Mouse (Mus musculus) hindbrain, embryonic 12.5 days (tissue): ENCODE measurements around the gene Ndrg2. TPM values are rescaled to one million over a fixed set of nuclear protein-coding genes. Genes with fewer than 3 reads are reported as not detected.
A peak's percentile ranks its signal among the peaks of the same experiment; 100 is the strongest.

Experiments
- ATAC-seq: fragments of 200-750 bp; cut with Nextera tagmentation; 2 replicates; pipeline ENCODE4 v1.8.0; 2017; ENCODE audit warnings: moderate TSS enrichment; ENCODE audit not compliant: low FRiP score
- H3K27ac ChIP-seq: fragments of 300-500 bp; sonication (generic); 2 replicates; pipeline ENCODE4 v1.5.1; 2016; ENCODE audit warnings: mild to moderate bottlenecking
- H3K27me3 ChIP-seq: fragments of 300-500 bp; sonication (generic); 2 replicates; pipeline ENCODE4 v1.6.1; 2016; ENCODE audit warnings: mild to moderate bottlenecking
- H3K36me3 ChIP-seq: fragments of 300-500 bp; sonication (generic); 2 replicates; pipeline ENCODE4 v1.6.1; 2016; ENCODE audit warnings: mild to moderate bottlenecking
- H3K4me1 ChIP-seq: fragments of 300-500 bp; sonication (generic); 2 replicates; pipeline ENCODE4 v1.6.1; 2016
- H3K4me2 ChIP-seq: fragments of 300-500 bp; sonication (generic); replicated peaks from 2 replicates; pipeline ENCODE4 v1.6.1; 2016; ENCODE audit warnings: mild to moderate bottlenecking
- H3K4me3 ChIP-seq: fragments of 300-500 bp; sonication (generic); 2 replicates; pipeline ENCODE4 v1.5.1; 2016; ENCODE audit warnings: mild to moderate bottlenecking
- H3K9ac ChIP-seq: fragments of 300-500 bp; sonication (generic); 2 replicates; pipeline ENCODE4 v1.6.1; 2016; ENCODE audit warnings: mild to moderate bottlenecking, moderate library complexity
- H3K9me3 ChIP-seq: fragments of 300-500 bp; sonication (generic); replicated peaks from 2 replicates; pipeline ENCODE4 v1.6.1; 2016; ENCODE audit warnings: mild to moderate bottlenecking
- WGBS: fragments of 180-500 bp; shearing (Covaris S2); methylation state at CpG from one replicate; pipeline ENCODE4 v1.1.7; 2016; 5-methylcytosine and 5-hydroxymethylcytosine counted together
- polyA plus RNA-seq: library from polyadenylated mRNA; unstranded; fragments of >200 nt; fragmentation: Nextera tagmentation; extraction: Ambion mirVana; gene quantifications from 2 replicates; pipeline ENCODE4 v1.2.1, GENCODE M21; 2016

Gene Ndrg2
- polyA plus RNA-seq, 1 experiment from 2014 or later, result 39.1 TPM

DNA sequence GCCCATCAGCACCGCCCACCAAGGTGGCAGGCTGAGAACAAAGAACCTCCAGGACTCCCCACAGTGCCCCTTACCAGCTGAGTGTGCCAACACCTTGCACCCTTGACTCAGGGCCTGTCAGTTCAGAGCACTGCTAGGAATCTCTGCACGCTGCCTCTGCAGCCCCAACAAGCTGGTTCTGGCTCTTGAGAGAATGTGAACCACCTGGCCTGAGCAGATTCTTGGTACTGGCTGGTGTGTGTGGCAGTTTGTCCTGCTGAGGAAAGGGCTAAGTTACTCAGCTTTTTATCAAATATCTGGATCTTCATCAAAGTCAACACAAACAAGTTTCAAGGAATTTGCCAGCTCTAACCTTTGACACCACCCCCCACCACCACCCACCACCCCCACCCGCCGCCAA lies 9.5 kb upstream of the Ndrg2 start:
- Histone ChIP-seq H3K27me3 (no peaks in the 10 kb centered on the region), H3K36me3 (no peaks in the 10 kb centered on the region)
- no peak for ATAC-seq

DNA sequence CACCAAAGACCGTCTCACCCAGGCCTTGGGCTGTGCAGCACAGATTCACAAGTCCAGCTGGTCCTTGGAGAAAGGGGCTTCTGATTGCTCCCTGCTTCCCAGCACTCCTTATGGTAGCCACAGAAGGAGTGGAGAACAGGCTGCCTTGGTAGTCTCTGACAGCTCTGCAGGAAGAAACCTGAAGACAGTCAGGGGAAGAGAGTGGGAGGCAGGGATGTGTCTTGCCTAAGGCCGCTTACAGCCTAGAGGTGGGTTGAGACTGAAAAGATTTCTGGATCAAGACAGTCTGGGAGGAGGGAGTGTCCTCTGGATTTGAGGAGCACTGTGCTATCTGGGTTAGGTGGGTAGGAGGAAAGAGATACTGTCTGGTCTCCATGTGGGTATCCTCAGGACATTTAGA lies 9.0 kb upstream of the Ndrg2 start:
- Histone ChIP-seq H3K36me3 (no peaks in the 10 kb centered on the region), H3K4me3 (no peak overlapping the region), H3K4me2 (no peak overlapping the region), H3K27me3 (no peaks in the 10 kb centered on the region), H3K9me3 (no peaks in the 10 kb centered on the region), H3K27ac (no peak overlapping the region), H3K4me1 (no peaks in the 10 kb centered on the region), H3K9ac (no peak overlapping the region)
- ATAC-seq, result no peak
- WGBS, result 87% methylated on average over 2 of the region's 2 CpGs

More for the DNA sequence above, 9.5 kb upstream of the Ndrg2 start:
- Histone ChIP-seq H3K4me1 (no peaks in the 10 kb centered on the region), H3K4me3 (no peak overlapping the region), H3K9me3 (no peaks in the 10 kb centered on the region), H3K9ac (no peak overlapping the region), H3K4me2 (no peak overlapping the region), H3K27ac (no peak overlapping the region)
- WGBS, result 79% methylated on average over 4 of the region's 4 CpGs

DNA sequence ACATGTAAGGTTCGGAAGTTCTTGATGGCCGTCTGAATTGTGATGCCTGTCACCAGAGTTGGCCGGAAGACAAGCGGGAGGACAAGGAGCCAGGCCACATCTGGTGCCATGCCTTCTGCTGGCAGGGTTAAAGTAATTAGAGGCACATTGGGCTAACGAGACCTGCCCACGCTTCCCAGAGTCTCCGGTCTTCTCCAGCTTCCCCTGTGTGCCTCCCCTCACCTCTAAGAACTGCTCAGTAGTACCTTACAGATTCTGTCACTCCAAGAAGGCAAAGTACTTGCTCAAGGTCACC lies 8.6 kb upstream of the Ndrg2 start, which contains the start of gene Rnase13:
TSS of gene Rnase13 (minus strand) at position 203 of the 295 bp plus-strand sequence.
- H3K36me3 ChIP-seq, result no peaks in the 10 kb centered on the region
- no peak for ATAC-seq
- H3K4me3 ChIP-seq, result no peak within 1 kb of the TSS
- H3K27ac ChIP-seq, result no peak within 1 kb of the TSS
- no peak within 1 kb of the TSS for H3K4me2 ChIP-seq
- WGBS, result 89% methylated on average over 7 of the region's 7 CpGs
- no peaks in the 10 kb centered on the region for H3K4me1 ChIP-seq
- no peaks in the 10 kb centered on the region for H3K27me3 ChIP-seq
- no peaks in the 10 kb centered on the region for H3K9me3 ChIP-seq
- H3K9ac ChIP-seq, result no peak within 1 kb of the TSS

DNA sequence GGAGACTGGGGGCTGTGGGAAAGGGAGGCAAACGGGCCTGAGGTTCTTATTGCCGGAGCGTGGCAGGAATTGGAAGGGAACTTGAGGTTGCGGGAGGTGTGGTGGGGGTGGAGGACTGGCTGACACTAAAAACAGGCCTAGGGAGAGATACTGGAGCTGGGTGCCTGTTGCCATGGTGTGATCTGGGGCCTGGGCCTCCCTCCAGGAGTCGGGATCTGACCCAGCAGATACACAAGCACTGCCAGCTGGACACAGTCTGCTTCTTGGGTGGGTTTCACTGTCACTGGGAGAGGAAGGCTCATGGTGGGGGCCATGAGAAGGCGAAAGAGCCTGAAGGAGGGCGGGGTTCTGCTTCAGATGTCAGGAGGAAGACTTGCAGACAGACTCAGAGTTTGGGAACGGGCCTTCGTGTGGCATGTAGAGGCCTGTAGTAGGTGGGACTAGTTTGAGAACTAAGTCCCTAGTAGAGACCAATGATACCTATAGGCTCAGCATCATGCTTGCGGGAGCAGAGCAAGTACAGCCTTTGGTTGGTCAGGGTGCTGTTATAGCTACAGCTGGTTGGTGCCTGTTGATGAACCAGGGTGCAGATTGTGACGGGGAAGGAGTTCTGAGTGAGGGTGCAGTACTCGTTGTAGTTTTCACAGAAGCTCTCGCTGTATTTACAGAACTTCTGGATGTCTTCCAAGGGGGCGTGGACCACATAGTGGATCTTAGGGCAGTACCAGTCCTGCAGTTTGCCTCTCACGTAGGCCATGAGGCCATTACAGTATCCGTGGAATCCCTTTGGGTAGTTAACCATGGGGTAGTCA lies 8.0 kb upstream of the Ndrg2 start:
- no peak overlapping the region for H3K9ac ChIP-seq
- ATAC-seq, result no peak
- H3K27me3 ChIP-seq, result no peaks in the 10 kb centered on the region
- H3K4me2 ChIP-seq, result no peak overlapping the region
- H3K4me1 ChIP-seq, result no peaks in the 10 kb centered on the region
- no peaks in the 10 kb centered on the region for H3K9me3 ChIP-seq
- no peak overlapping the region for H3K4me3 ChIP-seq
- H3K27ac ChIP-seq, result no peak overlapping the region
- WGBS, result 89% methylated on average over 16 of the region's 16 CpGs
- H3K36me3 ChIP-seq, result no peaks in the 10 kb centered on the region

DNA sequence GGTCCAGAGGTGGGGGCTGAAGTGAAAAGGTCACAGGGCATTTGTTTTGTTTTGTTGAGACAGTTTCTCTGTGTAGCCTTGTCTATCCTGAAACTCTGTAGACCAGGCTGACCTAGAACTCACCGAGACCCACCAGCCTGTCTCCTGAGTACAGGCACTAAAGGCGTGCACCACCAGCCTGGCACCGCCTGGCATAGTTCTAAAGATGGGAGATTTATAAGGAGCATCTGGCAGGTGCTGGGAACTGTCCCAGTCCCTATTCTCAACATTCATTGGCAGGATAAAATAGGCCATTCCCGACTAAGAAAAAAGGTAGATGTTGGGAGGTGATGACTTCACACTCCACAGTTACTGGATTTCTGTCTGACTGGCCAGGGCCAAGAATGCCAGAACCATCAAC lies 5.0 kb upstream of the Ndrg2 start:
- Histone ChIP-seq H3K4me3 (no peak overlapping the region), H3K4me2 (no peak overlapping the region), H3K9me3 (no peaks in the 10 kb centered on the region), H3K4me1 (peaks cover 9% of the 10 kb centered on the region), H3K27ac (no peak overlapping the region), H3K9ac (no peak overlapping the region), H3K36me3 (no peaks in the 10 kb centered on the region), H3K27me3 (peaks cover 3% of the 10 kb centered on the region; the same call in 1 of the 2 replicates)
- WGBS, result 88% methylated on average over 4 of the region's 4 CpGs
- no peak for ATAC-seq

DNA sequence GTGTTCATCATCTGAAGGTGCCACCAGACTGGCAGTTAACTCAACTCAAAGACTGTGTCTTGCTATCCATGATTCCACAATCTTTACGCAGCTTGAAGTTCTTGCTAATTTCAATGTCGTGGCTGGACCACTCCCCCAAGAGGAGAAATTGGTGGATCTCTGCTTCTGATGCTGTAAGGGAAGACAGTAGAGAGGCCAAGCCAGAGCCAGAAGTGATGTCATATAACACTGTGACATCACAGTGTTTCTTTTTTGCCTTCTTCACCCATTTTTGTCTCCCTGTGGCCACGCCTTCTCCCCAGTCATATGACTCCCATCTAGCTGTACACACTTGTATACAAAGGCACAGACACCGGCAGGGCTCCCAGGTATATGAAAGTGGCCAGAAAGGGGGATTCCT lies 4.2 kb upstream of the Ndrg2 start, which contains the start of gene Tppp2:
TSS of gene Tppp2 (plus strand) at position 301 of the 400 bp plus-strand sequence.
- no peak within 1 kb of the TSS for H3K4me2 ChIP-seq
- no peak within 1 kb of the TSS for H3K4me3 ChIP-seq
- peaks cover 10% of the 10 kb centered on the region for H3K27me3 ChIP-seq
- H3K27ac ChIP-seq, result no peak within 1 kb of the TSS
- no peaks in the 10 kb centered on the region for H3K36me3 ChIP-seq
- H3K9me3 ChIP-seq, result no peaks in the 10 kb centered on the region
- H3K9ac ChIP-seq, result no peak within 1 kb of the TSS
- ATAC-seq, result no peak
- 88% methylated on average over 4 of the region's 4 CpGs for WGBS
- H3K4me1 ChIP-seq, result peaks cover 17% of the 10 kb centered on the region

DNA sequence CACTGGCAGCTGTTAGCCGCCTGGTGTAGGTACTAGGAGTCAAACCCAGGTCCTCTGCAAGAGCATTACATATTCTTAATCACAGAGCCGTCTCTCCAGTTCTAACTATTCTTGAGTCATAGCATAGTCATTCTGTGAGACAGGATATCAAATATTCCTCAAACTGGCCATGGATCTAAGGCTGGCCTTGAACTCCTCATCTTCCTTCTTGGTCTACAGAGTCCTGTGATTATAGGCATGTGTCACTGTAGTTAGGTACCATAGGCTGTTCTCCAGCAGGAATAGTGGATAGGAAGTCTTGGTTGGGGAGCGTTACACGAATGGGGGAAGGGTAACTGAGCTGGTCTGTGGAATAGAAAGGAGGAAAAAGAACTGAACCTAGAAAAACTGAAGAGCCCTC lies 2.6 kb upstream of the Ndrg2 start:
- H3K4me2 ChIP-seq, result no peak overlapping the region
- no peak for ATAC-seq
- H3K27ac ChIP-seq, result no peak overlapping the region
- H3K27me3 ChIP-seq, result peaks cover 24% of the 10 kb centered on the region
- no peaks in the 10 kb centered on the region for H3K36me3 ChIP-seq
- WGBS, result 94% methylated on average over 4 of the region's 4 CpGs
- H3K9me3 ChIP-seq, result no peaks in the 10 kb centered on the region
- H3K9ac ChIP-seq, result no peak overlapping the region
- H3K4me1 ChIP-seq, result peaks cover 26% of the 10 kb centered on the region
- H3K4me3 ChIP-seq, result no peak overlapping the region

DNA sequence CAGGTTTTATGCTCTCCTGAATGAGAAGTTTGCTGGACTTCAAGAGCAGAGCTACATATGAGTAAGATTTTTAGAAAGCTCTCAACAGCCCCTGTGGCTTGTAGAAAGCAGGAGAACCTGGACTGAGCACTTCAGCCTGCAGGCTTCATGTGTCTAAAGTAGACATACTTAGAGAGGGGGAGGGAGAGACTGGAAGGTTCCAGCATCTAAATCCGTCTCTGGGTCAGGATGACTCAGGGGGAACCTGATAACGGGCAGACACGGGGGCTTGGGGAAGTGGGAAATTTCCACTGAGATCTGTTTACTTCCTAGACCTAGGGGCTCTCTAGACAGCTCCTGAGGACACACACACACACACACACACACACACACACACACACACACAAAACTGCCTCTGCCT lies 1.1 kb upstream of the Ndrg2 start:
- Histone ChIP-seq H3K4me1 (peaks cover 26% of the 10 kb centered on the region), H3K9ac (no peak overlapping the region), H3K27ac (peak overlapping the region; percentile 24; the same call in 1 of the 2 replicates), H3K4me3 (no peak overlapping the region), H3K9me3 (no peaks in the 10 kb centered on the region), H3K4me2 (no peak overlapping the region), H3K36me3 (no peaks in the 10 kb centered on the region), H3K27me3 (peaks cover 28% of the 10 kb centered on the region)
- no peak for ATAC-seq
- 33% methylated on average over 3 of the region's 3 CpGs for WGBS

DNA sequence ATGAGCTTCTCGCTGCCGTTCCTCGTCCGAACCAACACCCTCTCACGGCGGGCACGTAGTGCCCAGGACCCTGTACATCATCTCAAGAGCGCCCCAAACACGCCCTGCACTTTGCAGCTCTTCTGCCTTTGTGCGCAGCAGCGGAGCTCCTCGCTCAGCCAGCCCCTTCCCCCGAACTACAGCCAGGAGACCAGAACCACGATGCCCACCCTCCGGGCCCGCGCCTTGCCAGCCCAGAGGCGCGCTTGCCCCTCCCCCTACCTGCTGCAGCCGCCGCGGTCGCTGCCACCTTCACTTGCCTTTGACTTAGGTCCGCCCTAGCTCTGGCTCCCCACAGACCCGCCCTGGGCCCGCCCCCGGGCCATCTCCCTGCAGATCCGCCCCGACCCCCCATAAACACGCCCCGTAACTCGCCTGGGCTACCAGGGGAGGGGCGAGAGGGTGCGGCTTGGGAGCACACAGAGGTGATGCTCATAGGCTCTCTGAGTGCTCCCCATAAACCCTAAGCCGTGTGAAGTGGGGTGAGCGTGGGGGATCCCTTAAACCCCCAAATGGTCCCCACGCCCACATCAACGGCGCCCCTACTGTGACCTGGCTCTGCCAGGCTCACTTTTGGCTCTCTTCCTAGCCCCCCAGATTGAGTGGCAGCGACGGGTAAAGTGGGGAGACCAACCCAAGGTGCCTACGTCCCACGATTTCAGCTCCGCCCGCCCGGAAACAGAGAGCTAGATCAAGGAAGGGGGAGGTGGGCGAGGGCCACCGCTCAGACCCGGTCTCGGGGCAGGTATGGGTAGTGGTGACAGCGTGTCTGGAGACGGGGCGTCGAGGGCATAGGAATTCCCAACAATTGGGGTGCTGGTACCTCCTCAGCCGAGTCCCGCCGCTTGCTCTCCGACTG lies 647 bp downstream of the Ndrg2 start:
- peaks cover 26% of the 10 kb centered on the region for H3K4me1 ChIP-seq
- peaks cover 29% of the 10 kb centered on the region for H3K27me3 ChIP-seq
- ATAC-seq, result peak; percentile 70
- no peaks in the 10 kb centered on the region for H3K9me3 ChIP-seq
- 0 out of 2 replicates have a peak overlapping the region, but pooled peaks have one; percentile 35 for H3K27ac ChIP-seq
- H3K9ac ChIP-seq, result peak overlapping the region; percentile 68
- H3K36me3 ChIP-seq, result no peaks in the 10 kb centered on the region
- peak overlapping the region; percentile 93 for H3K4me2 ChIP-seq
- H3K4me3 ChIP-seq, result peak overlapping the region; percentile 56
- WGBS, result 1% methylated on average over 55 of the region's 58 CpGs

DNA sequence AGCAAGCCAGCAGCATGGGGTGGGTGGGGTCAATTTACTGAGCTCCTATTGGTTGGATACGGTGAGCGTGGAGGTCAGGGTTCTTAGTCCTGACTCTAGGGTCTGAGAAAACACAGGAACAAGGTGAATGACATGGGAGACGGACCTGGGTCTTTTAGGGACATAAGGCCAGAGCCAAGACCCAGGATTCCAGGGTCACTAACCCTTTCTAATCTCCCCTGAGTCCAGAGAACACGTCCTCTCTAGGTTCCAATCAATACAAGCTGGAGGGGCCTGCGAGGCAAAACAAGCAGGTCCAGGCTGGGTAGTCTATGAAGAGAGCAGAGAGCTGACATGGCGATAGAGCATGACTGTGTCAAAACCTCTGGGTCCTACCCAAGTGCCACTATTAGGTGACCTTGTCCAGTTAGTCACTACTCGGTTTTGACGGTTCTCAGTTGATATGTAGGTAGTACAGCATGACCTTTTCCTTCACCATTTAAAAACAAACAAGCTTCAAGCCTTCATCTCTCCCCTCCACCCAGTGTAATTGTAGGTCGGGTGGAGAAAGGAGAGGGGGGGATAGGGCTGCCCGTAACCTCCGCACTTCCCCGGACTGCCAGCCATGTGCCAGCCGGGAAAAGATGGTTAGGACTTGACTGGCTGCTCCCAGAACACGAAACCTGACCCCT lies 1.4 kb downstream of the Ndrg2 start:
- peaks cover 29% of the 10 kb centered on the region for H3K27me3 ChIP-seq
- WGBS, result 8% methylated on average over 14 of the region's 14 CpGs
- H3K27ac ChIP-seq, result no peak overlapping the region

DNA sequence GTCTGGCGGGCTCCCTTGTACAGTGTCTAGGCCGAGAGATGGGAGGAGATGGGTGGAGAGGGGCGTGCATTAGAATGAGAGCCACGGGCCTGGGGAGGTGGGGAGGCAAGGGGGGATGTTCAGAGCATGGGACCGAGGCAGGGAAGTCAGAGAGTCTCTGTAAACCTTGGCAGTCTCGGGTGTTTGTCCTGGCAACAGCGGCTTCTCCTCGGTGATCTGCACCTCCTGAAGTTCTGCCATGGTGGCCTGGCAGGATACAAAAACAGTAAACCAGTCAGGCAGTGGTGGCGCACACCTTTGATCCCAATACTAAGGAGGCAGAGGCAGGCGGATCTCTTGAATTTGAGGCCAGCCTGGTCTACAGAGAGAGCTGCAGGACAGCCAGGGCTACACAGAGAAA lies 2.7 kb downstream of the Ndrg2 start:
- peaks cover 26% of the 10 kb centered on the region for H3K4me1 ChIP-seq
- H3K27ac ChIP-seq, result no peak overlapping the region
- WGBS, result 90% methylated on average over 10 of the region's 10 CpGs
- H3K4me3 ChIP-seq, result no peak overlapping the region
- H3K27me3 ChIP-seq, result peaks cover 29% of the 10 kb centered on the region
- H3K36me3 ChIP-seq, result no peaks in the 10 kb centered on the region
- H3K9me3 ChIP-seq, result no peaks in the 10 kb centered on the region
- ATAC-seq, result no peak
- no peak overlapping the region for H3K4me2 ChIP-seq
- no peak overlapping the region for H3K9ac ChIP-seq

More for the DNA sequence above, 1.4 kb downstream of the Ndrg2 start:
- Histone ChIP-seq H3K4me2 (peak overlapping the region; percentile 93), H3K9ac (peak overlapping the region; percentile 68), H3K4me3 (peak overlapping the region; percentile 56), H3K9me3 (no peaks in the 10 kb centered on the region), H3K4me1 (peaks cover 26% of the 10 kb centered on the region), H3K36me3 (no peaks in the 10 kb centered on the region)
- peak; percentile 14; the same call in 1 of the 2 replicates for ATAC-seq

DNA sequence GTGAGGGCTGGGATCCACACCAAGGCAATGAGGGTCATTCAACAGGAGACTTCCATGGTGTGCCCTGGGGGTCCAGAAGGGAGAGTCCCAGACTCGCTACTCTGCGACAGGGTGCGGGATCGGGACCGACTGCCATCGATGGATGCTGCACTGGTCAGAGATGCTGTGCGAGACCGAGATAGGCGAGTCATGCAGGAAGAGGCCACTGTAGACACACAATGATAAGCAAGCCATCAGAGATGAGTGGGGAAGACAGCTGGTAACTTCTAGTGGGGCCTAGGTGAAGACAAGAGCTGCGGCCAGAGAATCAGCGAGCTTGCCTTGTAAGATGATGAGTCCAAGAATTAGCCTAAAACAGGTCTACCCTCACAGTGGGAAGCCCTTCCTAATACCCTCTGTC lies 7.9 kb downstream of the Ndrg2 start:
- H3K27ac ChIP-seq, result no peak overlapping the region
- 94% methylated on average over 11 of the region's 11 CpGs for WGBS

More for the DNA sequence above, 7.9 kb downstream of the Ndrg2 start:
- Histone ChIP-seq H3K9me3 (no peaks in the 10 kb centered on the region), H3K4me2 (no peak overlapping the region), H3K4me3 (no peak overlapping the region), H3K9ac (no peak overlapping the region), H3K4me1 (no peaks in the 10 kb centered on the region), H3K36me3 (no peaks in the 10 kb centered on the region), H3K27me3 (peaks cover 5% of the 10 kb centered on the region; the same call in 1 of the 2 replicates)
- no peak for ATAC-seq
